16 mouse cellular contexts compared by ENCODE assay signal in the genomic region with DNA sequence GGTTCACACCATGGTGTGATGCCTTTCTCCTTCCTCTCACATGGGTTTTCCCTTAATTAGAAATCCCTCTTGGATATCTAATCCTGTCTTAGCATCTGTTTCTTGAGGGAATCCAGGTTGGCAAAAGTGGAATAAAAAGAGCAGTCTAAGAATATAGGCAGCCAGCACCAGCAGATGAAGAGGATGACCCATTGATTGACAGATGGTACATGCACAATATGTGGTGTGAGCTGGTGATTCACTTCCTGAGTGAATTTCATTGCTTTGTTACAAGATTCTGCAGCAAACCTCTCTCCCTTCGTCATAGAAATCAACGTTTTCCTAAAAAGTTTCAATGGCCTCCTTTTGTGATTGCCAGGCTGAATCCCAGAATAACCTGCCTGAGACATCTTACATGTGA.
"Had no signal": no experiment of that assay in that cellular context is flagged by ENCODE, and none has a peak within 500 bp of the region (broad histone marks: within the 10 kb centered on the region; RNA-seq: fewer than 3 reads in every experiment).

No protein-coding gene starts in this region.

- DNase-seq: gastrocnemius, postnatal 14 days; gastrocnemius, postnatal 36 days; heart, adult 2 months; heart, postnatal 14 days; heart, postnatal 36 days; kidney, adult 11 months; kidney, adult 2 months; kidney, adult 9 months; kidney, postnatal 14 days; kidney, postnatal 36 days; layer of hippocampus, adult 9-11 months; layer of hippocampus, postnatal 36 days; left cerebral cortex, postnatal 4 days had no signal

- ATAC-seq: hindbrain, postnatal 0 days; intestine, embryonic 16.5 days; liver, embryonic 12.5 days had no signal
